Mouse (Mus musculus): ENCODE data around the gene Tmem191c.

Gene Tmem191c

DNA sequence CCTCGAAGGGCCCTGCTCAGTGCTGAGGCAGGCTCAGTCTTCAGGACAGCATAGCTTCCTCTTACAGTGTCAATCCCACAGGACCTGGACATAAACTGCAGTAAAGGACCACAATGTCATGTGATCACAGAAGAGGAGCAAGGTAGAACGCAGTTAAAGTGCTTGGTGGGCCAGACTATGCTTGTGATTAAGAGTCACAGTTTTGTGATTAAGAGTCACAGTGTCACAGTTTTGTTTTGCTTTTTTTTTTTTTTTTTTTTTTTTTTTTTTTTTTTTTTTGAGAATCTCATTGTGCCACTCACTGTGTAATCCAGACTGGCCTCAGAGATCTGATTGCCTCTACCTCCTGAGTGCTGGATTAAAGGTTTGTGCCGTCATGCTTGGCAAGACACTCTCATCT, 9.8 kb upstream of the Tmem191c start:
- DNase-seq (ENCODE audit: low spot score): no peak

DNA sequence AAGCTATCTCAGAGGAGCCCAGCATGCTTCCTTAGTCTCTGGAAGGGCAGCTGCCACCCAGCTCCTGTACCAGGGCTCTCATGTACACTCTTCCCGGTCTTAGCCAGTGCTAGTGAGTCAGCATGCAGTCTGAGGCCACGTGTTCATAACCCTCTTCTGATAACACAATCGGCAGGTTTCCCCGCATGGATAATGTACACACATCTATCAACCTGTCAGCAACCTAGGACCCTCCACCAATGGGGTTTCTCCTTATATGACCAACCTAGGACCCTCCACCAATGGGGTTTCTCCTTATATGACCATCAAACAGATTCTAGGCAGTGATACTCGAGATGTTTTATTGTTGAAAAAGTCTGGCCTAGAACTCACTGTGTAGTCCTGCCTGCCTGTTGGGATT, 7.9 kb upstream of the Tmem191c start:
- DNase-seq (ENCODE audit: low spot score): no peak

DNA sequence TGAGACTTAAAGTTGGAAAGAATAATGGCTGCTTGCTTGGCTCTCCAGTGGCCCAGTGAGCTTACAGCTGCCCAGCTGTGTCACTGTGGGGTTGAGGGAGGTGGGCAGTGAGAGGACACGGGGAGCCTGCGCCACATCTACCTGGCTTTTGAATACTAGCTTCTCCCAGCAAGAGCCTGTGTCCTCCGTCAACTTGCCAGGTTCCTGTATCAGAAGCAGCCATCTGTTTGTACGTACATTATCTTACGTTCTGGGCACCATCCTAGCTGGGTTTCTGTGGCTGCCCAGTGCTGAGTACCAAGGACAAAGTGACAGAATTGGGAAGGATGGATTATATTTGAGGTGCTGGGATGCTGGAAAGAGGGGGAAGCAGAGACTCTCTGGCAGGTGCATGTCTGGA, 6.0 kb upstream of the Tmem191c start:
- DNase-seq (ENCODE audit: low spot score): no peak

DNA sequence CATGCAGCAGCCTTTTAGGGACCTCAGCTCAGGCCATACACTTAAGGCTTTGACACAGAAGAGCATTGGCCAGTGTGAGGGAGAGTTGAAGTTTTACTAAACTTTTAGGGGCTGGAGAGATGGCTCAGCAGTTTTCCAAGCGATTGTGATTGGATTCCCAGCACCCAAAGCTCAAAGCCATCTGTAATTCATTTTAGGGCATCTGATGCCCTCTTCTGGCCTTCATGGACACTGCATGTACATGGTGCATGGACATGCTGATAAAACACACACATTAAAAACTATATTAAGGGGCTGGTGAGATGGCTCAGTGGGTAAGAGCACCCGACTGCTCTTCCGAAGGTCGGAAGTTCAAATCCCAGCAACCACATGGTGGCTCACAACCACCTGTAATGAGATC, 4.8 kb upstream of the Tmem191c start:
- no peak for DNase-seq (ENCODE audit: low spot score)

DNA sequence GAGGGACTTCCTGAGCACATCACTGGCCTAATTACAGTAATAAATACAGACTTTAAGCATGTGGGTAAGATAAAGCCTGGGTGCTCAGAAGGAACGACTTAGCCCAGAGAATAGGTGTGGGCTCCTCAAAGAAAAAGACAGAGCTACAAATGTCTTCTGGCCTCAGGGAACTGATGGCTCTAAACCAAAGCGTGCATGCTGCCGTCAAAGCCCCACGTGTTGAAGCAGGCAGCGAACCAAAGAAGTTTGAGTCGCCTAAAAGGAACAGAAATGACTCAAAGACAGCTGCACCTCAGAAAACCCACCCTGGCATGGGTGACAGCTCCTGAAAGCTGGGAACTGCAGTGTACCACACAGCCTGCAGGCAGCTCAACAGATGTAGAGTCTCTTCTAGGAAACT, 4.0 kb upstream of the Tmem191c start:
- no peak for DNase-seq (ENCODE audit: low spot score)

DNA sequence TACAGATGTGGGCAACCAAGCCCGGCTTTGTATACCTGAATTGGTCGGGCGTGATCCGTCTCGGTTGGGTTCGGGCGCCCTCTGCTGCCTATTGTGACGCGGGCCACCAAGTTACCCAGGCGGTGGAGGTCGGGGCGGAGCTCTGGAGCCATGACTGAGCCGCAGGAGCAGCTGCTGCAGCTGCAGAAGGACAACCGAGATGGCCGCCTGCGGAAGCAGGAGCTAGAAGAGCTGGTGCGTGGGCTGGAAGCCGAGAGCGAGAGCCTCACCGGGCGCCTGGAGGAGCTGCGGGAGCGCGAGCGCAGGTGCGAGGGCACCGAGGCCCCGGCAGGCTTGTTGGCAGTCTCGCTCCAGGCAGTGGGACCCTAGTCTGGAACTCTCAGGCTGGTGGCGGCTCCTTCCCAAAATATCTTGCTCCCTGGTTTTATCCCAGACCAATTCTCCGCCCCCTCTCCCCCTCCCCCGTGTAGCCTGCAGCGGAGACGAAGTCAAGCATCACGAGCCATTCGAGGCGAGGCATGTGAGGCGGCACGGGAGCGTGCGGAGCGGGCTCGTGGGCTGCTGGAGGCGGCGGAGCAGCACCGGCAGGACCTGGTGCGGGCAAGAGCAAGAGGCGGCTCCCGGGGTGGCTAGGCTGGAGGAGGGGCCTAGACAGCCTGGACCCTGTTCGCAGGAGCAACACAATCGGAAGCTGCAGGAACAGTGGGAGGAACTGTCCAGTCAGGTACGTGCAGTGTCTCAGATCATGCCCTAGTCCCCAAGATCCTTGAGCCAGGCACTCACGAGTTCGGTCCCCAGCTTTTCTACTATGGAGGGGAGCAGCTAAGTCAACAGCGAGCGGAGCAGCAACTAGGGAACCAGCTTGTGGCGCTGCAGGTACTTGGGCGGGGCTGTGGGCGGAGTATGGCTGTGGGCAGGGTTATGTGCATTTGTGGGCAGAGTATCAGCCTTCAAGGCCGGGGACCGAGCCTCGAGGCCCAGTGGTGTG, 581 bp downstream of the Tmem191c start:
- DNase-seq (ENCODE audit: low spot score): peak; percentile 89

DNA sequence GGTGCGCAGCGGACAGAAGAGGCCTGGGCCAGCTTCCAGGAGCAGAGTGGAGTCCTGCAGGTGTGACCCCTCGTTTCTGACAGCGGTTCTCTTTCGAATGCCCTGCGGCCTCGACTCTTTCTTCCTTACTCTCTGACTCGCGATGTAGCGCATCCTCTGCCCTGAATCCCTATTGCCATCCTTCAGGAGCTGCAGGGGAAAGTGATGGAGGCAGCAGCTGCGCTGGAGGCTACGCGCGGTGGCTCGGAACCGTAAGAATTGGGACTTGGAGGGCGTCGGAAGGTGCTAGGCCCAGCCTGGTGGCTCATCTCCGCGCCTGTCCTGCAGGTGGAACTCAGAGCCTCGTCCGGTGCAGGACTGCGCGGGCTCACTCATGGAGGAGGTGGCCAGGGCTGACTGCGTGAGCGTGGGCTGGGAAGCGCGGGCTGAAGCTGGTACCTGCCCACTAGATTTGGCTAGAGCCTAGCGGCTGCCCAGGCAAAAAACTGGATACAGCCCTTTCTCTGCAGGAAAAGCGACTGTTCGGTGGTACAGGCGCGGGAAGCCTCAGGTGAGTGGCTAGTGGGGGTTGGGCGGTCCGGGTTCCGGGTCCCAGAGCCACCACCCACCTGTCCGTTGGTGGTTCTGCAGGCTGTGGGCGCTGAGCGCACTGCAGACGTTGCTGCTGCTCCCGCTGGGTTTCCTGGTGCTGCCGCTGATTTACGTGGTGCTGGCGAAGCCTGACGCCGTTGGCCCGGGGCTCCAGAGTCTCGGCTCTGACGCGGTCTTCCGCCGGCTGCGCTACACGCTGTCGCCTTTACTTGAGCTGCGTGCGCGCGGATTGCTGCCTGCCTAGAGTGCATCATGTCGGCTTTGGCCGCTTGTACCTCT, 1.7 kb downstream of the Tmem191c start:
- peak; percentile 53 for DNase-seq (ENCODE audit: low spot score)

DNA sequence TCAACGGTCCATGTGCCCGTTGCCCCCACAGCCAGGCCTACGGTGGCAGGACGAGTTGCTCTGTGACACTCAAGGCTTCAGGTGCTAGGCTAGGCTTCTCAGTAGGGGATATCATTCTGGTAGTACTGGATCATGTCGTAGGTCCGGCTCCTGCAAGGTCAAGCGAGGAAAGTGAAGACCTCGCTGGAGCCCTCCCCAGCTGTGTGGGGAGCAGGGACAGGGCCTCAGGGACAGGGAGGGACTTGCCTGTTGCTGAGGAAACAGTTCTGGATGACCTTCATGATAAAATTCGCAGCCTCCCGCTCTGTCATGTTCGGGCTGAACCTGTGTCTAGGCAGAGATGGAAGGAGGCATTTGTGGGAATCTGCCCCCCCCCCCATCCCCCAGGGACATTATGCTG, 4.6 kb downstream of the Tmem191c start:
- DNase-seq (ENCODE audit: low spot score): no peak

DNA sequence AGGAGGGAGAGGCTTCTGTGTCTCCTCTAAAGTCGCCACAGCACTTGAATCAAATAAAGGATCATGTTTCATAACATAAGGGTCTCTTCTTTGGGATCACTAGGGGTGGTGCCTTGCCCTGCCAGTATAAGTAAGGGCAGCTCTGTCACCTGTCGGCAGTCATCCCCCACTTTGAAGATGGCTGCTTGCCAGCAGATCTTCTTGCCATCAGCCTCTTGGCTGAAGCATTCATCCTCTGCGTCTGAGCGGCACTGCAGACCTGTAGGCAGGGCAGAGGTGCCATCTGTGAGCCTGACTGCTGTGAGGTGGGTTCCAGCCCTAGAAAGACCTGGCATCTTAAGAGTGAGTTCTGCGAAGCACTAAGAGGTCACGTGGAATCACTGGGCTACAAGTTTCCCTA, 7.3 kb downstream of the Tmem191c start:
- DNase-seq (ENCODE audit: low spot score): no peak

DNA sequence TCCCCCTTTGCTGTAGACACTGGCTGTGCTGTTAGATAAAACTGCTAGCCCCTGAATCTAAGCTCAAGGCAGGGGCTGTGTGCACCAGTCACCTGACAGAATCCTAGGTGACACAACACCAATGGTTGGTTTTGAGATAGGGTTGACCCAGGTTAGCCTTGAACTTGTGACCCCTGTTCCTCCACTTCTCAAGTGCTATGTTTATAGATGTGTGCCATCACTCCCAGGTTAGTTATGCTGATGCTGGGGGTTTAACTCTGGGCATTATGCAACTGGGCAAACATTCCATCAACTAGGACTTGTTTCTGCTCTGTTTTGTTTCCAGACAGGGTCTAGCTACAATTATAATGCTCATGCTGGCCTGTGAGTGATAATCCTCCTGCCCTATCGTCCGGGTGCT, 11.2 kb downstream of the Tmem191c start:
- DNase-seq (ENCODE audit: low spot score): no peak

DNA sequence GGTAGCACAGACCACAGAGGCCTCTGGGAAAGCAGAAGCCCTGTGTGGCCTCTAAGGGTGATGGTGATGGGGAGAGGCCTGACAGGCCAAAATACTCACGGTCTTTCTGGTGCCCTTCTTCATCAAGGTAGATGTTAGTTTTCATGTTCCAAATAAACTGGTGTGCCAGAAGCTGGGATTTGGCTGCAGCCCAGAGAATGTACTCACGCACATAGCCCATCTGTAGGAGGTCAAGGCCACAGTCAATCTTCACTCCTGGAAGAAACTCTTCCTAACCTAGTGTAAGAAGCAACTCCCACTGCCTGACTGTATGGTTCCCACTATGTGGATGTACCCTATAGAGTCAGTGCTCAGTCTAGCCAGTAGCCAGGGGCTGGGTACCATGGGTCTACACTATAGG, 15.1 kb downstream of the Tmem191c start:
- DNase-seq (ENCODE audit: low spot score): no peak

DNA sequence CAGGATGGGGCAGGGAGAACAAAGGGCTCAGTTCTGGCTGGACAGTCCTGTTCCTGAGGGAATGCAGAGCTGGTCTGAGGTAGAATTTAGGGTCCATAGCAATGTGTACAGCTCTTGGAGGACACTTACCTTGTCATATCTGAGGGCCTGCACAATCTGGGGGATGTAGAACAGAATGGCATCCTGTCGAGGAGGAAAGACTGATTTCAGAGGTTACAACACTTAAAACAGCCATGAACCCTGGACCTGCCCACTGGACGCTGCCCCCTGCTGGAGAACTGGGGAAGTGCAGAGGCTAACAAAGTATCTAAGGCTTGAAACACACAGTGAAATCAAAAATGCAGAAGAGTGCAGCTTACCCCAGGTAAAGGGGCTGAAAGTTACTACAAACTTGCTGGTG, 16.9 kb downstream of the Tmem191c start:
- DNase-seq (ENCODE audit: low spot score): no peak

DNA sequence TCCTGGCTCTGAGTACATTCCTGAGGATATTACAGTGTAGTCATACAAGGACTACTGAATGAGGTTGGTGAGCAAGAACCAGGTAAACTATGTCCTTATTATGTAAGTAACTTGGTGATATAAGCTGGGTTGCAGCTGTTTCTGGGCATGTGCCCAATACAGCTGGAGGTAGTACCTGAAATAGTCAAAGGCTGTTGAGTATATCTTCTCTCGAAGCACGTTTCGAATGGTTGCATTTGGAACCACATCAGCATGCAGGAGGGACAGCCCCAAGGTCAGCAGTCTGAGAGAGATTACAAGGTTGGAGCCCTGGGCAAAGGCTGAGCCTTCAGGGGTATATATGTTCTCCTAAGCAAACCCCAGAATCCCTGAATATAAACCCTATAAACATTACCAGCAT, 24.9 kb downstream of the Tmem191c start:
- DNase-seq (ENCODE audit: low spot score): no peak

DNA sequence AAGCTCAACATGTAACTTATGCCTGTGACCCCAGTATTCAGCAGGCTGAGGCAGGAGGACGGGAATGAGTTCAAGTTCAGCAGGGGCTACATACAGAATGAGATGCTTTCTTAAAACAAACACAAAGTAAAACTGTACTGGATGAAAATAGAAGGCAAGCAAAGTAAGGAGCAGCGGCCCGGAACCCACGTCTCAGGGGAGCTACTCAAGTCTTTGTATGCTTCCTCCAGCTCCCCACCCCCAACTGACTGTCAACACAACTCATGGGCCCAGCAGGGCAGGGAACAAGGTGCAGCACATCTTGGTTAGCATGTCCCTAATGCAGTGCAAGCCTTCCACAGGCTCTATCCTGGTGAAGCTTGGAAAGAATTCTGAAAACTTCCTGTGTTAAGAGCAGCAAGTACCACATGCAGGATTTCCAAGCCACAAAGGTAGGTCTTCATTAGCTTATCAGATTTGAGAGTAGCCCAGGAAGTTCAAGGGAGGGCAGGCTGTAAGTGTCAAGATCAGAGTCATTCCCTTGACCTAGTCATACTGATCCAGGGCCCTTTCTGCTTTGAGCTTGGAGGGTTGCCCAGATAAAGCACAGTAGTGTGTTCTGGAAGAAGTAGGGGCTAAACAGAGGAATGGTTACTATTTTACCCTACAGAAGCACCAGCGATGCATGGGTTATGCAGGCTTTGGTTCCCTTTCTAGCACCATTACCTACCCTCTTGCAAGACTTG, 27.8 kb downstream of the Tmem191c start:
- no peak for DNase-seq (ENCODE audit: low spot score)

DNA sequence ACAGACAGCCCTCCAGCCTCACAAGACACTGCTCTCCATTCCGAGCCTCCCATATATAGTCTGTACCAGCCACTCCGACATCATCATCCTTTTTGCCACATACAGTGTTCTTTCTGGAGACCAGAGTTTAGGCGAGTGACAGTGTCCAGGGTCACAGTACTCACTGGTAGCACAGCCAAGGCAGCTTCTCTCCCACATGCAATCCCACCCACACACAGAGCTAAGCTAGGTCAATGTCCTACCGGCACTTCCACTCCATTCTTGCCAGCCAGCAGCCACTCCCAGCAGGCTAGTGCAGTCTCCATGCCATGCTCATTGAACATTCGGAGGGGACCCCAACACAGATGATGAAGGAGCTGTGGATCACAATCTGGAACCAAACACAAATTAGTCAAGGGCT, 31.6 kb downstream of the Tmem191c start:
- DNase-seq (ENCODE audit: low spot score): no peak

DNA sequence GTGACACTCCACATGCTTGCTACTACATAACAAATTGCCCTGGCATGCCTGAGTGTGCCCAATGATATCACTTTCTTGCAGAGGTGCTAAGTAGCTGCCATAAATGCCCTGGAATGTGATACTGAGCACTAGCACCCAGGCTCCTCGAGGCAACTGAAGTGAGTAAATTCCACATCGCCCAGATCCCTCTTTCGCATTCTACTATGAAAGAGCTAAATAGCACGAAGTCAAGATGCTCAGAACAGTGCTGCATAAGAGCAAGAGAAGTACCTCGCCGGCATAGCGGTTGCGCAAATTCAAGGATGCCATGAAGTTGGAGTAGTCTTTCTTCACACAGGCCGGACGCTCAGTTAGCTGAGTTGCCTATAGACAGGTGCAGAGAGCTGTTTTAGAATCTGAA, 33.2 kb downstream of the Tmem191c start:
- DNase-seq (ENCODE audit: low spot score): no peak

DNA sequence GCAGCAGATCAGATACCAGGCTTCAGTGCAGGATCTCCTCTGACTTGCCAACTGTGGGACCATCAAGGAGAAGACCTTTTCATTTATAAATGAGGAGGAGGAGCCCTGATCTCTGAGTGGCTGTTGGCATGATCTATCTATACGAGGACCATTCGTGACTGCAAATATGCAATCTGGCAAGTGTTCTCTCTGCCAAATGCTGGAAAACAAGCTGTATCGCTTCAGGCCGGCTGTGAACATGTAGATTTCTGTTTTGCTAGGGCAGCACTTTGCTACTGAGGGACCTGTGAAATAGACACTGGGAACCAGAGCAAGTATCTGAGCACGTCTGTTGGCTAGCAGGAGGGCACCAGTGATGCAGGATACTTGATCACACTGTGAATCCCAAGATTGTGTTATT, 36.7 kb downstream of the Tmem191c start:
- DNase-seq (ENCODE audit: low spot score): no peak

DNA sequence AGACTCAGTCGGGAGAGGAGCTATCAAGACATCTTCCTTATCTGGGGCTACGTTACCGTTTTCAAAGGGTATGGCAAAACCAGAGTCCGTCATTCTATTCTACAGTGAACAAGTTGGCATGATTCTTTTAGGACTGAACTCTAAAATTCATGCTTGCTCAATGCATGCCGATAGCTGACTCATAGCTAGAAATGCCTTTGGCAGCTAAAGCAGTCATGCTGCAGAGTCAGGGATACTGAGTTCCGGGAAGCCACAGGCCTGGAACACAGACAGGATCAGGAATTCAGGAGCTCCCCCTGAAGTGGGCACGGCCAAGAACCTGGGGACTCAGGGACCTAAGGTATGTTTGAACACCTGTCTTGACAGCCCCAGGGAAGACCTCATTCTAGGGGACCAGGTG, 40.7 kb downstream of the Tmem191c start:
- no peak for DNase-seq (ENCODE audit: low spot score)

DNA sequence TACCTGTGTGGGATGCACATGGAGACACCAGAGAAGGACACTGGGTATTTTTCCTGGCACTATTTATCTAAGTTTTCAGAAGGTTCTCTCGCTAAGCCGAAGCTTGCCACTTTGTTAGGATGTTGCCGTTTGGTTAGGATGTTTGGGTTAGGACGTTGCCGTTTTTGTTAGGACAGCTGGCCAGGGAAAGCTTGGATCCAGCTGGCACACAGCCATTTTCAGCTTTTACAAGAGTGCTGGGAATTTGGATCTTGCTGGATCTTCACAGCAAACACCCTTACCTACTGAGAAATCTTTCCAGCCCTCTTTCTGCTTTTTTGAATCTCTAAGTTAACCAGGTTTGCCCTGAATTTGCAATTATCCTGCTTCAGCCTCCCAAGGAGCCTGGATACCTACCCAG, 45.6 kb downstream of the Tmem191c start:
- DNase-seq (ENCODE audit: low spot score): no peak

DNA sequence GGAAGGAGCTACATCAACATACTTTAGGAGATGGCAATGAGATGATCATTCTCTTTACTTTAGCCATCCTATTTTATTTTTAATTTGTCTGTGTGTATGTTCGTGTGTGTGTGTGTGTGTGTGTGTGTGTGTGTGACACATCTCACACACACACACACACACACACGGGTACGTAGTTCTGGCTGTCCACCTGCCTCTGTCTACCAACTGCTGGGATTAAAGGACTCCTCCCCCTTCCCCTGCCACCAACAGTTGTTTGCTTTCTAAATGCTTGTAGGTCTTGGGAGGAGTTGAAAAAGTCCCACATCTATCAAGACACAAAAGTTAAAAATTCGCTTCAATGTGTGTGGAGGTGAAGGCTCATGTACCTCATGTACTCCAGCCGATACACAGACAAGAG, 48.9 kb downstream of the Tmem191c start:
- DNase-seq (ENCODE audit: low spot score): no peak

DNA sequence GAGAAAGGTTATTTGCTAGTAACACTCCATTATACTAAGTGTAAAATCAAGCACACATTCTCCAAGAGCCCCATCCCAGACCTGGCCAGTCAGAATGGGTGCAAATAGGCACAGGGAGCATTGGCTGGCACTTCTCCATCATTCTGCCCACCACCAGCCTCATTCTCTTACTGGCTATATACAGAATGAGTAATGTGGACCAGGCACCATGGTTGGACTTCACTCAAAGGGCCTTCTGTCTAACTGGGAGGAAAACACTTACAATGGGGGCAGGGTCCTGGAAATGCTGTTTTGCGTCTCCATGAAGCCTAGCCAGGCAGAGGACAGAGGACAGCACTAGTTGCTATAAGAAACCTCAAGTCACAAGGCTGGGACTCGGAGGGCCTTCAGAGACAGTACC, 50.2 kb downstream of the Tmem191c start:
- DNase-seq (ENCODE audit: low spot score): no peak

DNA sequence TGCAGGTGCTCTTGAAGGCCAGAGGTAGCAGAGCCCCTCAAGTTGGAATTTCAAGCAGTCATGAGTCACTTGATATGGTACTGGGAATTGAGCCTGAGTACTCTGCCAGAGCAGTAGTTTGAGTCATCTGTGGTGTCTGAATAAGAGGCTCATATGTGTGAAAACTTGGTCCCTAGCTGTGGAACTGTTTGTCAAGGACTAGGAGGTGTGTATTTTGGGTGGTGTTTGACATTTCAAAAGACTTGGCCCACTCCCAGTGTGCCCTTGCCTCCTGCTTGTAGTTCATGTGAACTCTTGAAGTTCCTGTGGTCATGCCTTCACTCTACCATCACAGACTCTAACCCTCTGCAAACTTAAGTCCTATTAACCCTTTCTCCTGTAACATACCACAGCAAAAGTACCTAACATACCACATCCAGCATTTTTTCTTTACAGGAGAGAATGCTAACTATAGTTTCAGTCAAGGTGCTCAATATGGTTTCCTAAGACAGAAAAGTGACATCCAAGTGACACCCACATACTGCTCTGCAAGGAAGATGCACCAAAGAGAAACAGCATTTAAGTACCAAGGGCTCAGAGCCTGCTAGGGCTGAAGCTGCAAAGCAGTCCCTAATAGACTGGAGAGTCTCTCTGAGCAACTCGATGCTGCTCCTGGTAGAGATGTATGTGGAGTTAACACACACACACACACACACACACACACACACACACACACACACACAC, 54.1 kb downstream of the Tmem191c start:
- DNase-seq (ENCODE audit: low spot score): peak; percentile 31
